Mouse (Mus musculus) spleen, postnatal 36 days (tissue): ENCODE measurements around the gene Ace3.

Experiments
- DNase-seq, 2 experiments: peaks; one replicate each; pipeline ENCODE4 v3.0.0; 2022; ENCODE audit warnings: low spot score in 2 of 2, mixed read lengths in 1 of 2

Gene Ace3

GRCm38 (mm10) chr11:105994375-105994774 is at the start of gene Ace3:
Ace3 (plus strand) TSS chr11:105994675.
- DNase-seq = no peak

GRCm38 (mm10) chr11:105944770-105945672 is 49.5 kb upstream of the Ace3 start:
- no peak for DNase-seq

GRCm38 (mm10) chr11:105946694-105947154 is 47.8 kb upstream of the Ace3 start:
- DNase-seq = no peak

- no peak for DNase-seq
Observed at GRCm38 (mm10) chr11:105948255-105948654, 46.2 kb upstream of the Ace3 start.

GRCm38 (mm10) chr11:105950519-105950918 is 44.0 kb upstream of the Ace3 start:
- no peak for DNase-seq

- no peak for DNase-seq
Observed at GRCm38 (mm10) chr11:105951601-105952044, 42.9 kb upstream of the Ace3 start.

GRCm38 (mm10) chr11:105952111-105952510 is 42.4 kb upstream of the Ace3 start:
- DNase-seq = no peak

- DNase-seq = no peak
Observed at GRCm38 (mm10) chr11:105952911-105953386, 41.5 kb upstream of the Ace3 start, which contains the start of gene Cyb561. Cyb561 (minus strand) TSS chr11:105953336.

GRCm38 (mm10) chr11:105953402-105953801 is 41.1 kb upstream of the Ace3 start:
- no peak for DNase-seq

GRCm38 (mm10) chr11:105955815-105956430 is 38.6 kb upstream of the Ace3 start:
- no peak for DNase-seq

- no peak for DNase-seq
Observed at GRCm38 (mm10) chr11:105957501-105957900, 37.0 kb upstream of the Ace3 start.

GRCm38 (mm10) chr11:105958566-105958965 is 35.9 kb upstream of the Ace3 start:
- DNase-seq = no peak

- DNase-seq = peak in 1 of 2 experiments; percentile 8
Observed at GRCm38 (mm10) chr11:105959355-105959754, 35.1 kb upstream of the Ace3 start.

- DNase-seq = no peak
Observed at GRCm38 (mm10) chr11:105964691-105965090, 29.8 kb upstream of the Ace3 start.

GRCm38 (mm10) chr11:105966288-105966687 is 28.2 kb upstream of the Ace3 start:
- no peak for DNase-seq

- no peak for DNase-seq
Observed at GRCm38 (mm10) chr11:105967741-105968574, 26.5 kb upstream of the Ace3 start, which contains the start of gene Ace. Ace (plus strand) TSS chr11:105967945.

GRCm38 (mm10) chr11:105968948-105969347 is 25.5 kb upstream of the Ace3 start:
- DNase-seq = no peak

GRCm38 (mm10) chr11:105969516-105969915 is 25.0 kb upstream of the Ace3 start:
- no peak for DNase-seq

GRCm38 (mm10) chr11:105974593-105974992 is 19.9 kb upstream of the Ace3 start:
- DNase-seq = no peak

GRCm38 (mm10) chr11:105975050-105975449 is 19.4 kb upstream of the Ace3 start:
- DNase-seq = no peak

- no peak for DNase-seq
Observed at GRCm38 (mm10) chr11:105975636-105976035, 18.8 kb upstream of the Ace3 start.

- DNase-seq = no peak
Observed at GRCm38 (mm10) chr11:105978232-105978631, 16.2 kb upstream of the Ace3 start.
